8 mouse cellular contexts compared by ENCODE assay signal in genomic region chr6:21984990-21985731, GRCm38 (mm10). TPM values are rescaled to one million over a fixed set of nuclear protein-coding genes. Genes with fewer than 3 reads are reported as not detected.
A peak's percentile ranks its signal among the peaks of the same experiment; 100 is the strongest.
DNase-seq lines count a peak whose midpoint lies in the region; ATAC-seq and TF ChIP-seq lines count a peak whose summit lies in the region.

No protein-coding gene starts in this region.

- peak; percentile 44 to 55 for DNase-seq in right cerebral cortex, adult 2 months (ENCODE audit: low spot score in 2 of 2)
- no peak for DNase-seq in right cerebral cortex, postnatal 14 days
- peak; percentile 58 for DNase-seq in c-Kit-positive CD71-positive TER-119-negative erythroid progenitor cells, embryonic 14.5 days (ENCODE audit: low read depth)
- peak; percentile 67 for DNase-seq in forebrain, postnatal 0 days
- peak; percentile 8 to 61 for DNase-seq in left cerebral cortex, adult 9 months (ENCODE audit: low spot score in 2 of 2)
- peak; percentile 23 to 40 for DNase-seq in spleen, adult 2 months (ENCODE audit: low read depth in 1 of 2, low spot score in 2 of 2)

- H3K27me3 ChIP-seq in forebrain, postnatal 0 days (ENCODE audit: insufficient read depth, low read length), result peaks cover 12% of the 10 kb centered on the region
- H3K27me3 ChIP-seq in hindbrain, embryonic 15.5 days, result peaks cover 12% of the 10 kb centered on the region
- H3K27me3 ChIP-seq in spleen, adult 2 months (ENCODE audit: control insufficient read depth, insufficient read depth, low read length), result peaks cover 9% of the 10 kb centered on the region

- no peaks in the 10 kb centered on the region for H3K4me1 ChIP-seq in forebrain, postnatal 0 days (ENCODE audit: insufficient read depth)
- peaks cover 16% of the 10 kb centered on the region for H3K4me1 ChIP-seq in hindbrain, embryonic 15.5 days (replicated peaks)
- no peaks in the 10 kb centered on the region for H3K4me1 ChIP-seq in spleen, adult 2 months (ENCODE audit: control insufficient read depth, insufficient read depth, insufficient read length)

- H3K4me3 ChIP-seq in forebrain, postnatal 0 days (ENCODE audit: low read depth, low read length), result peak overlapping the region; percentile 46
- peak overlapping the region; percentile 43 for H3K4me3 ChIP-seq in hindbrain, embryonic 15.5 days
- peak overlapping the region; percentile 50 for H3K4me3 ChIP-seq in spleen, adult 2 months (ENCODE audit: extremely low read depth, insufficient read depth, insufficient read length)

- H3K27ac ChIP-seq in forebrain, postnatal 0 days (ENCODE audit: low read depth, low read length), result no peak overlapping the region
- H3K27ac ChIP-seq in hindbrain, embryonic 15.5 days (replicated peaks), result no peak overlapping the region
- no peak overlapping the region for H3K27ac ChIP-seq in spleen, adult 2 months (ENCODE audit: insufficient read depth, low read length)

- no peaks in the 10 kb centered on the region for H3K9me3 ChIP-seq in forebrain, postnatal 0 days (ENCODE audit: low read length)
- no peaks in the 10 kb centered on the region for H3K9me3 ChIP-seq in hindbrain, embryonic 15.5 days

- H3K9ac ChIP-seq in forebrain, postnatal 0 days, result peak overlapping the region; percentile 45
- peak overlapping the region; percentile 25; the same call in 1 of the 2 replicates for H3K9ac ChIP-seq in hindbrain, embryonic 15.5 days

- ATAC-seq in forebrain, postnatal 0 days, result peak; percentile 38
- peak; percentile 63 for ATAC-seq in hindbrain, embryonic 15.5 days (ENCODE audit: low FRiP score, low read depth)
- peak; percentile 86 for ATAC-seq in megakaryocyte progenitor cell, adult 5-6 weeks (replicated peaks; ENCODE audit: poor library complexity)

- H3K36me3 ChIP-seq in forebrain, postnatal 0 days (ENCODE audit: insufficient read depth), result no peaks in the 10 kb centered on the region
- H3K36me3 ChIP-seq in hindbrain, embryonic 15.5 days, result no peaks in the 10 kb centered on the region
- no peaks in the 10 kb centered on the region for H3K36me3 ChIP-seq in spleen, adult 2 months (ENCODE audit: control insufficient read depth, insufficient read depth, low read length)

- peak overlapping the region; percentile 99 for H3K4me2 ChIP-seq in forebrain, postnatal 0 days (ENCODE audit: low read depth)
- peak overlapping the region; percentile 81 for H3K4me2 ChIP-seq in hindbrain, embryonic 15.5 days

- peak; percentile 56 for TF ChIP-seq CTCF in forebrain, postnatal 0 days (IDR thresholded peaks at IDR 0.05; ENCODE audit: low read depth)
- no peak for TF ChIP-seq CTCF in spleen, adult 2 months (IDR thresholded peaks at IDR 0.05; ENCODE audit: extremely low read depth, insufficient read depth, insufficient read length, insufficient replicate concordance)

- TF ChIP-seq POLR2A in spleen, adult 2 months (IDR thresholded peaks at IDR 0.05; ENCODE audit: low read depth, low read length), result no peak

- WGBS in forebrain, postnatal 0 days, result 8% methylated on average over 16 of the region's 16 CpGs
- 9% methylated on average over 16 of the region's 16 CpGs for WGBS in hindbrain, embryonic 15.5 days
- 10% methylated on average over 16 of the region's 16 CpGs for WGBS in spleen, adult 2 months

RNA-seq across cellular contexts. Expression of gene Cped1, which starts 0.6 kb away (rescaled TPM):
- total RNA-seq in forebrain, postnatal 0 days (2014; rRNA removed), result 3.9 and 6.5 TPM in 2 replicates
- polyA plus RNA-seq in forebrain, postnatal 0 days (2015; fragmentation: Nextera tagmentation; extraction: Ambion mirVana), result 2.4 and 2.5 TPM in 2 replicates
- polyA plus RNA-seq in hindbrain, embryonic 15.5 days (2015; fragmentation: Nextera tagmentation; extraction: Ambion mirVana), result 3.7 and 4.6 TPM in 2 replicates
- total RNA-seq in megakaryocyte progenitor cell, adult 5-6 weeks (2015), result 1.1 and 6.0 TPM in 2 replicates
- total RNA-seq in megakaryocyte progenitor cell, adult 5-6 weeks (2017), result 1.2 and 3.2 TPM in 2 replicates
- 1.8 and 2.7 TPM in 2 replicates for polyA plus RNA-seq in spleen, adult 2 months (2012; rRNA removed)

RNA-seq across cellular contexts. Expression of gene Ing3, which starts 35.8 kb away (rescaled TPM):
- total RNA-seq in forebrain, postnatal 0 days (2014; rRNA removed), result 18.2 and 25.7 TPM in 2 replicates
- 42.0 and 43.5 TPM in 2 replicates for polyA plus RNA-seq in forebrain, postnatal 0 days (2015; fragmentation: Nextera tagmentation; extraction: Ambion mirVana)
- 42.6 and 45.4 TPM in 2 replicates for polyA plus RNA-seq in hindbrain, embryonic 15.5 days (2015; fragmentation: Nextera tagmentation; extraction: Ambion mirVana)
- 42.9 and 46.0 TPM in 2 replicates for total RNA-seq in megakaryocyte progenitor cell, adult 5-6 weeks (2015)
- 33.5 and 36.3 TPM in 2 replicates for total RNA-seq in megakaryocyte progenitor cell, adult 5-6 weeks (2017)
- polyA plus RNA-seq in spleen, adult 2 months (2012; rRNA removed), result 5.4 and 5.6 TPM in 2 replicates
